Mouse (Mus musculus): ENCODE results near the gene Pot1b. TPM values are rescaled to one million over a fixed set of nuclear protein-coding genes. Genes with fewer than 3 reads are reported as not detected.

Pot1b gene
- polyA plus RNA-seq (2016; fragmentation: Nextera tagmentation; extraction: Ambion mirVana): 11.8 and 12.3 TPM in 2 replicates

DNA sequence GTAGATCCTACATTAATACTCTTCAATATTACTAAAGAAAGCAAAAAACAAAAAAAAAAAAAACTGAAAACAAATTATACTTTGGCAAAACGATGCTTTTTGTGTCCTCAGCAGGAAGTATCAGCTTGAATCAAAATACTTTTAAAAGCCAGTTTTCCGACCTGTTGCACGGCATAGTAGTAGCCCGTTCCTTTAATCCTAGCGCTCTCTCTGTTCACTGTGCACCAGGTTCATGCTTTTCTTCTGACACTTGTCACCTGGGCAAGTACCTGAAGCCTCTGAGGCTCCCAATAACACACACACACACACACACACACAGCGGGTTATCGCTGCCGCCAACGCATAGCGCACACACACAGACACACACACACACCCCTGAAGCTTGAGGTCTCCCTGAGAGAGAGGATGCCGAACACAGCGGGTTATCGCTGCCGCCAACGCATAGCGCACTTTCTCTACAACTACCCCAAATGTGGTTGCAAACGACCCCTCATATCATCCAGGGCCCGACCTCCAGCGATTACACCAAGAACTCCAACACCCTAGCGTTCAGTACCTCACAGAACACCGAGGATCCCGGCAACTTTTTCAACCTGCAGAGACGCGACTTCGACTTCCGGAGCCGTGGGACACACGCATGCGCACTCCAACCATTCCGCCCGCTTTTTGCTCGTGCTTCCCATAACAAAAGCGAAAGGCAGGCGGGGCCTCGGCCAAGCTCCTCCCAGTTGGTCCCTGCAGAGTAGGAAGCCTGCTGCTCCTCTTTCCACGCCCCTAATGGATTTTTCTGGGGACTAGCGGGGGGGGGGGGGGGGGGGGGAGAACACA is at the start of gene Pot1b:
Gene Pot1b, minus strand, starts transcription at position 645 of the 828 bp plus-strand sequence.
- Histone ChIP-seq H3K36me3 (replicated peaks) (peaks cover 19% of the 10 kb centered on the region), H3K4me1 (peaks cover 8% of the 10 kb centered on the region; the same call in 1 of the 2 replicates), H3K9me3 (no peaks in the 10 kb centered on the region), H3K27ac (peak within 1 kb of the TSS; percentile 87), H3K27me3 (ENCODE audit: poor library complexity, severe bottlenecking) (no peaks in the 10 kb centered on the region), H3K4me3 (peak within 1 kb of the TSS; percentile 74)
- WGBS: under 1% methylated on average over 37 of the region's 37 CpGs
- DNase-seq (ENCODE audit: extremely low spot score, low spot score): peak; percentile 98

DNA sequence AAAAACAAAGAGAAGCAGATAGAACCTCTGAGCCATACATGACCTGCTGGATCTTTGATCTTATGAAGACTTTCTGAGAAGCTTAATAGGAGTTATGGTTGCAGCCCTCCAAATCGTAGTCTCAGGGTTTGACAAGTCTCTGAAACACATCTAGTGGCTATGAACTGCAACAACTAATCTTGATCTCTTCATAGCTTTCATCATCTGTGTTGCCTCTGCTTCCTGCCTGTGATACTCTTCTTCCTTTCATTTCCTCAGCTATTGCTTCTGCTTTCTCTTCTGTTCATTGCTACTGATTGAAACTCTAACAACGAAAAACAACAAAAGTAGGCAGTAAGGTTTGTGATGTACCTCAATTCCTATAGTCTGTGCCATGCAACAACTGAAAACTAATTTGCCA is 38.7 kb upstream of the Pot1b start:
- H3K27me3 ChIP-seq (ENCODE audit: poor library complexity, severe bottlenecking): no peaks in the 10 kb centered on the region
- no peaks in the 10 kb centered on the region for H3K4me1 ChIP-seq
- H3K9me3 ChIP-seq: no peaks in the 10 kb centered on the region
- no peaks in the 10 kb centered on the region for H3K36me3 ChIP-seq (replicated peaks)
- DNase-seq (ENCODE audit: extremely low spot score, low spot score): no peak
- no peak overlapping the region for H3K27ac ChIP-seq
- 76% methylated on average over 2 of the region's 2 CpGs for WGBS
- H3K4me3 ChIP-seq: no peak overlapping the region

DNA sequence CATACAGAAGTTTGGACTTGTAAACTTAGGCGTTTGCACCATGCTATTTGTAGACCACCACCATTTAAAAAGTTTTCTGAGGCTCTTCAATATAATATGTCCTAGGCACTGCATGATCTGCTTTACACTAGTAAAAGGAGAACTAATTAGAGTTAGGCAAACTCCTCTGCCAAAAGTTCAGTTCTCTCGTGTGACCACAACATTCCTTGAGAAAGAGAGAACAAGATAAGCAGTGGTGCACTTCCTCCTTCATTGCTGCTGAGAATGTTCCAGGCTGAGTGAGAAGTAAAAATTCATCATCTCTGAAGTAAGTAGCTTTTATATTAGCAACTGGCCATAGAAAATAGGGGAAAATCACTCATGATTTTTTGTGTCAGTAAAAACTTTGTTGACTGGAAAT is 37.4 kb upstream of the Pot1b start, which contains the start of gene Adgre4:
Gene Adgre4, plus strand, starts transcription at position 199 of the 400 bp plus-strand sequence.
- DNase-seq (ENCODE audit: extremely low spot score, low spot score): no peak
- Histone ChIP-seq H3K27ac (no peak within 1 kb of the TSS), H3K9me3 (no peaks in the 10 kb centered on the region), H3K27me3 (ENCODE audit: poor library complexity, severe bottlenecking) (no peaks in the 10 kb centered on the region), H3K36me3 (replicated peaks) (no peaks in the 10 kb centered on the region), H3K4me3 (no peak within 1 kb of the TSS), H3K4me1 (no peaks in the 10 kb centered on the region)
- WGBS: 75% methylated on average over 2 of the region's 2 CpGs

DNA sequence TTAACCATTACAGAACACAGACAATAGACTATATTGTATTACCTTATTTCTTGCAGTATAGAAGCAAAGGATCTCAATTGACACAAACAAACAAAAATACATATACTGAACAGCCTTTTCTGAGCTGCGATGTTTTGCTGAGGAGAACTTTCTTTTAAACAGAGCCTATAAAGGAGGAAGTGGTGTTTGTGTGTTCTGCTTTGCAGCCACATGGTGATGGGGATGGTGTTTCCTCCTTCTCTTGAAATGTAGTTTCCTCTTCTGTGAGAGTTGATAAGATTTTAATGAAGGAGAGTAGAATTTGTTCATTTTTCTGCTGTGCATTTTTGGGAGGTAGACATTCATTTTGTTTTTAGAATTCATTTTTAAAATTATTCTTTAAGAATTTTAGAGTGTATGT is 24.2 kb upstream of the Pot1b start:
- Histone ChIP-seq H3K27me3 (ENCODE audit: poor library complexity, severe bottlenecking) (no peaks in the 10 kb centered on the region), H3K36me3 (replicated peaks) (no peaks in the 10 kb centered on the region), H3K4me3 (no peak overlapping the region), H3K27ac (no peak overlapping the region), H3K4me1 (no peaks in the 10 kb centered on the region), H3K9me3 (no peaks in the 10 kb centered on the region)
- DNase-seq (ENCODE audit: extremely low spot score, low spot score): no peak
- 92% methylated on average over 1 of the region's 1 CpGs for WGBS

DNA sequence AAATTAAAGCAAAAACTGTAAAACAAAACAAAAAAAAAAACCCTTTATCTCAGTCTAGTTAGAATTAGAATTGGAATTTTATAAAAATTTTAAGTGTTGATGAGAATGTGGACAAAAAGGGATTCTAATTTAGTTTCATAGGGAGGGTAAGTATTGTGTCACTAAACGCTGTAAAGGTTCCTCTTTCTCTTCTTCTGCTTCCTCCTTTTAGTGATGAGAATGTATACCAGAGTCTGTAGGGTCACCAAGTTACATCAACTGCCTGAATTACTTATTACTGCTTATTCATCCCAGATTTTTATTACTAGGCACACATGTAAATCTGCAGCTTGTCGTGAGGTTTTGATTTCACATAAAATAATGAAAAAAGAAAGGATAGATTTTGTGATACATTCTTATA is 13.8 kb upstream of the Pot1b start:
- no peaks in the 10 kb centered on the region for H3K9me3 ChIP-seq
- H3K4me1 ChIP-seq: no peaks in the 10 kb centered on the region
- no peak overlapping the region for H3K4me3 ChIP-seq
- 91% methylated on average over 2 of the region's 2 CpGs for WGBS
- H3K27me3 ChIP-seq (ENCODE audit: poor library complexity, severe bottlenecking): no peaks in the 10 kb centered on the region
- H3K36me3 ChIP-seq (replicated peaks): no peaks in the 10 kb centered on the region
- no peak overlapping the region for H3K27ac ChIP-seq
- no peak for DNase-seq (ENCODE audit: extremely low spot score, low spot score)

DNA sequence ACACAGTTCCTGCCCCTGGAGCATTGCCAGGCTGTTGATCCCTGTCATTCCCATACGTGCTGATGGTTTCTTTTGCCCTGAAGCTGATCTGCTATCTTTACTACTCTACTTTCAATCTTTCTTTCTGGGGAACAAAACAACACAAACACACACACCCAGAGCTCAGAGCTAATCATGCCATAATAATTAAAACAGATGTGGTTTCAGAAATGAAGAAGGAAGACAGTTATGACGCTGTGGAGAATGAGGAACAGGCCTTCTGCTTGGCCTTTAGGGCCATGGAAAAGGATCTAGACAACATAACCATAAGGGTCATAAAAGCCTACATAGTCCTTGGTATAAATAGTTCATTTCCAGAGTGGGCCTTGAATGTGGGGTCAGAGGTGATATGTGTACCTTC is 9.8 kb upstream of the Pot1b start:
- no peaks in the 10 kb centered on the region for H3K36me3 ChIP-seq (replicated peaks)
- no peak overlapping the region for H3K4me3 ChIP-seq
- WGBS: 87% methylated on average over 2 of the region's 2 CpGs
- no peaks in the 10 kb centered on the region for H3K4me1 ChIP-seq
- no peak for DNase-seq (ENCODE audit: extremely low spot score, low spot score)
- no peak overlapping the region for H3K27ac ChIP-seq
- H3K9me3 ChIP-seq: no peaks in the 10 kb centered on the region
- H3K27me3 ChIP-seq (ENCODE audit: poor library complexity, severe bottlenecking): no peaks in the 10 kb centered on the region

DNA sequence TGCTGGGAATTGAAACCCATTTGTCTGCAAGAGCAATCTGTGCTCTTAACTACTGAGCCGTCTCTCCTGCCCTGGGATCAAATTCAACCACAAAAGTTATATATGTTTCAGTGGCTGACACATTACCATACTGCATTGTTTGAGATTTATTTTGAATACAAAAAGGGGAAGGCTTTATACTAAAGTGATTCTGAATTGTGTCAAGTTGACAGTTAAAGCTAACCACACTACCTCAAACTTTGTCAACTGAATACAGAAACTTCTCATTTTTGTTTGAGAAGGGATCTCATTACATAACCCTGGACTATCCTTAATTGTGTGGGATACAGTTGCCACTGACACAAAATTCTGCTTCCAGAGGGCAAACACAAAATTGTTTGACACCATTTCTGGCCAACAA is 8.8 kb upstream of the Pot1b start:
- Histone ChIP-seq H3K4me3 (no peak overlapping the region), H3K27ac (no peak overlapping the region), H3K36me3 (replicated peaks) (no peaks in the 10 kb centered on the region), H3K4me1 (no peaks in the 10 kb centered on the region), H3K9me3 (no peaks in the 10 kb centered on the region), H3K27me3 (ENCODE audit: poor library complexity, severe bottlenecking) (no peaks in the 10 kb centered on the region)
- WGBS: 83% methylated on average over 1 of the region's 1 CpGs
- no peak for DNase-seq (ENCODE audit: extremely low spot score, low spot score)

DNA sequence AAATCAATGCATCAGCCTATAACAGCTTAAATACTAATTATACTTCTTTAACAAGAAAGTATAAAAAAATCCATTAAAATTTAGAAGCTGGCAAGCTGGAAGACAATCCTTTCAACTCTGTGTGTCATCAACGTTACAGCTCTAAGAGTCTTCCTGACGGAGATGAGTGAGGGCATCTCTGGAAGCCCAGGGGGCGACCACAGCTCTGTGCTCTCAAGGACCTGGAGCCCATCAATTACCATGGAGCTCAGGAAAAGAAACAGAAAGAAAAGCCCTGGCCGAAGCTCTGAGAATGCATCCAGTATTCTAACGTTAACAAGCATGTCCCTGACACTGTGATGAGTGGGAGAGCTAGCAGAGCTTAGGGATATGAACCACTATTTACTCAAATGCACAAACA is 9.6 kb downstream of the Pot1b start:
- H3K27ac ChIP-seq: no peak overlapping the region

DNA sequence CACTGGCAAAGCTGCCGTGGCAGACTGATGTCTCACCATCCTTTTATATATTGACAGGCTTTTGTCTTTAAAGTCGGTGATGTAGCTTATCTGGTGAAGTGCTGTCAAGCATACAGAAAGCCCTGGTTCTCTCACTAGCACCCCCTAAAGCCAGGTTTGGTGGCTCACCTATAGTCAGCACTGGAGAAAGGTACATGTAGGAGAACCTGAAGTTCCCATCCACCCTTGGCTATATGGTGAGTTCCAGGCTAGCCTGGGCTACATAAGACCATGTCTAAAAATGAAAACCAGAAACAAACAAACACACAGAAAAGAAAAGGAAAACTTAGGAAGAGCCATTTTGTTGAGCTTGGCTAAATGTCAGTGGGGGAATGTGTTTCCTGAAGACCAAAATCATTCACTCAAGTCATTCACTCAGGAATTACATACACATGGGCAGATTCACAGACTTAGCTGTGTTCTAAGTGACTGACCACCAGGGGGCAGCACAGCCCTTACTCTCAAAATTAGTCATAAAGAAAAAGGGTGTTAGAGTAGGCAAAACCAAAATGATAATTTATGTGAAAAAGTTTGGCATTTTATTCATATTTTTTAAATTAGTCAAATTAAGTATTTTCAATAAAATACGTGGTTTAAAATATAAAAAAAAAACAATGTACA is 10.1 kb downstream of the Pot1b start:
- peaks cover 42% of the 10 kb centered on the region for H3K36me3 ChIP-seq (replicated peaks)
- no peaks in the 10 kb centered on the region for H3K27me3 ChIP-seq (ENCODE audit: poor library complexity, severe bottlenecking)
- 66% methylated on average over 3 of the region's 3 CpGs for WGBS
- H3K27ac ChIP-seq: no peak overlapping the region
- DNase-seq (ENCODE audit: extremely low spot score, low spot score): peak; percentile 67
- no peaks in the 10 kb centered on the region for H3K4me1 ChIP-seq
- H3K9me3 ChIP-seq: no peaks in the 10 kb centered on the region
- no peak overlapping the region for H3K4me3 ChIP-seq

More for the DNA sequence above, 9.6 kb downstream of the Pot1b start:
- Histone ChIP-seq H3K27me3 (ENCODE audit: poor library complexity, severe bottlenecking) (no peaks in the 10 kb centered on the region), H3K9me3 (no peaks in the 10 kb centered on the region), H3K4me1 (no peaks in the 10 kb centered on the region), H3K4me3 (no peak overlapping the region), H3K36me3 (replicated peaks) (peaks cover 36% of the 10 kb centered on the region)
- 79% methylated on average over 5 of the region's 5 CpGs for WGBS
- DNase-seq (ENCODE audit: extremely low spot score, low spot score): no peak

DNA sequence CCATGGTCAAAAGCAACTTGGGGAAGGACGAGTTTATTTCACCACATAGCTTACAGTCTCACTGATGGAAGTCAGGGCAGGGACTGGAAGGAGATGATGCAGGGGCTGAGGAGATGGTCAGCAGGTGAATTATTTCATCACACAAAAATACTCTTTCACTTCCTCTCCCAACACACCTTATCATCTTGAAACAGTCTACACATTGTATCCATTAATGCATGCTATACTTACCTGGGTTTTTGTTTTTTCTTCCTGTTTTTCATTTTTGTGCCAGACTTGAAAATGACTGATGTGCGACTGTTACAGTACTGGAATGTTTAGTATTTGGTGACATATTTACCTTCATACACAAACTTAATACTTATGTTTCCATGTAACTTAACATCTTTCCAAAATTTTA is 13.0 kb downstream of the Pot1b start:
- peaks cover 61% of the 10 kb centered on the region for H3K36me3 ChIP-seq (replicated peaks)
- no peaks in the 10 kb centered on the region for H3K4me1 ChIP-seq
- no peaks in the 10 kb centered on the region for H3K27me3 ChIP-seq (ENCODE audit: poor library complexity, severe bottlenecking)
- H3K27ac ChIP-seq: no peak overlapping the region
- H3K9me3 ChIP-seq: no peaks in the 10 kb centered on the region
- 87% methylated on average over 2 of the region's 2 CpGs for WGBS
- no peak overlapping the region for H3K4me3 ChIP-seq
- DNase-seq (ENCODE audit: extremely low spot score, low spot score): no peak

DNA sequence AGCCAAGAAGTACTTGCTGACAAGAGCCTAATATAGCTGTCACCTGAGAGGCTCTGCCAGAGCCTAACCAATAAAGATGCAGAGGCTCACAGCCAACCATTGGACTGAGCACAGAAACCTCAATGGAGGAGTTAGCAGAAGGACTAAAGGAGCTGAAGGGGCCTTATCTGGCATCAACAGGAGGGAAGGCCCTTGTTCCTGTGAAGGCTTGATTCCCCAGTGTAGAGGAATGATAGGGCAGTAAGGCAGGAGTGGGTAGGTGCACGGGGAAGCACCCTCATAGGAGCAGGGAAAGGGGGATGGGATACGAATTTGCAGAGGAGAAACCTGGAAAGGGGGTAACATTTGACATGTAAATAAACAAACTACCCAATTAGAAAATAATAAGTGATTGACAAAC is 51.3 kb downstream of the Pot1b start:
- Histone ChIP-seq H3K36me3 (replicated peaks) (peaks cover 51% of the 10 kb centered on the region), H3K27ac (no peak overlapping the region), H3K9me3 (no peaks in the 10 kb centered on the region), H3K27me3 (ENCODE audit: poor library complexity, severe bottlenecking) (no peaks in the 10 kb centered on the region), H3K4me1 (no peaks in the 10 kb centered on the region), H3K4me3 (no peak overlapping the region)
- WGBS: 92% methylated on average over 2 of the region's 2 CpGs
- DNase-seq (ENCODE audit: extremely low spot score, low spot score): no peak

DNA sequence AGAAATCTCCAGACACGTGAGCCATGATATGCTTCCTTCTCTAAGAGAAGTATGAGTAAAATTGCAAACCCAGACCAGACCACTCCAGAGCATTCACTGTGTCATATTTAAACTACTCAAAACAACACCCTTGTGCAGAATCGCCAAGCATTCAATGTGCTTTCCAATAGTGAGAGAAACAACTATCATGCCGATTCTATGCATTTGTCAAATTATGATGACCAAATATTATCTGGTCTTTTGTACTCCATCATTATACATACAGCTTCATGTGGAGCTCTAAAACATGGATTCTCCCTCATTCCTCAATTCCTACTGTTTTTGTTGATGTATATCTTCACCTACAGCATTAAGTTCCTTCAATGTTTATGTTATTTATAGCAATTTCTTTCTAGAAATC is 87.3 kb downstream of the Pot1b start, which contains the start of gene Vmn2r118:
Gene Vmn2r118, minus strand, starts transcription at position 101 of the 400 bp plus-strand sequence.
- 82% methylated on average over 3 of the region's 3 CpGs for WGBS
- no peak within 1 kb of the TSS for H3K4me3 ChIP-seq
- no peak within 1 kb of the TSS for H3K27ac ChIP-seq
- DNase-seq (ENCODE audit: extremely low spot score, low spot score): no peak
- H3K9me3 ChIP-seq: no peaks in the 10 kb centered on the region
- H3K27me3 ChIP-seq (ENCODE audit: poor library complexity, severe bottlenecking): no peaks in the 10 kb centered on the region
- no peaks in the 10 kb centered on the region for H3K4me1 ChIP-seq
- no peaks in the 10 kb centered on the region for H3K36me3 ChIP-seq (replicated peaks)
